ENCODE assay signal across 8 mouse cellular contexts in genomic region chr2:84797833-84798492, GRCm38 (mm10). TPM values are rescaled to one million over a fixed set of nuclear protein-coding genes. Genes with fewer than 3 reads are reported as not detected.
DNase-seq lines count a peak whose midpoint lies in the region; ATAC-seq and TF ChIP-seq lines count a peak whose summit lies in the region.

No protein-coding gene starts in this region.

- TF ChIP-seq CTCF in kidney, postnatal 0 days (IDR thresholded peaks at IDR 0.05; ENCODE audit: low read depth) = peak; percentile 83
- peak; percentile 85 for TF ChIP-seq CTCF in liver, adult 2 months (IDR thresholded peaks at IDR 0.05; ENCODE audit: low read depth, low read length)

- peaks cover 71% of the 10 kb centered on the region for H3K4me1 ChIP-seq in erythroblast, embryonic 14.5 days (ENCODE audit: control insufficient read depth)
- H3K4me1 ChIP-seq in heart, embryonic 13.5 days = peaks cover 13% of the 10 kb centered on the region
- no peaks in the 10 kb centered on the region for H3K4me1 ChIP-seq in kidney, postnatal 0 days (replicated peaks; ENCODE audit: insufficient read depth, low read length)
- H3K4me1 ChIP-seq in liver, adult 2 months (ENCODE audit: control insufficient read depth, insufficient read depth, low read length) = peaks cover 16% of the 10 kb centered on the region

- H3K27ac ChIP-seq in heart, embryonic 13.5 days (replicated peaks) = peak overlapping the region; percentile 82
- peak overlapping the region; percentile 70; the same call in 1 of the 2 replicates for H3K27ac ChIP-seq in kidney, postnatal 0 days
- peak overlapping the region; percentile 81 for H3K27ac ChIP-seq in liver, adult 2 months (replicated peaks; ENCODE audit: insufficient read depth, low read depth, low read length)

- H3K9ac ChIP-seq in heart, embryonic 13.5 days = peak overlapping the region; percentile 86
- no peak overlapping the region for H3K9ac ChIP-seq in kidney, postnatal 0 days (ENCODE audit: low read depth, low read length)
- H3K9ac ChIP-seq in liver, adult 2 months (ENCODE audit: low read depth, low read length) = peak overlapping the region; percentile 62

- peaks cover 9% of the 10 kb centered on the region; the same call in 1 of the 2 replicates for H3K79me2 ChIP-seq in liver, adult 2 months (ENCODE audit: control insufficient read depth, insufficient read depth, low read length)

- no peak for ATAC-seq in heart, embryonic 13.5 days (ENCODE audit: extremely low read depth, insufficient number of reproducible peaks, low FRiP score, low TSS enrichment)
- peak; percentile 67 for ATAC-seq in kidney, postnatal 0 days (replicated peaks; ENCODE audit: low FRiP score, low read depth)
- 0 out of 2 replicates have a peak, but pooled peaks have one; percentile 42 for ATAC-seq in monocyte, adult 5-6 weeks (replicated peaks; ENCODE audit: insufficient number of reproducible peaks, low FRiP score, low TSS enrichment, poor library complexity, severe bottlenecking)

- peak overlapping the region; percentile 86 for H3K4me3 ChIP-seq in erythroblast, embryonic 14.5 days (replicated peaks)
- peak overlapping the region; percentile 73 for H3K4me3 ChIP-seq in heart, embryonic 13.5 days
- H3K4me3 ChIP-seq in kidney, postnatal 0 days (replicated peaks; ENCODE audit: low read depth, low read length) = peak overlapping the region; percentile 67
- H3K4me3 ChIP-seq in liver, adult 2 months (ENCODE audit: insufficient read depth, low read depth, low read length) = peak overlapping the region; percentile 57

- H3K9me3 ChIP-seq in erythroblast, embryonic 14.5 days (ENCODE audit: control insufficient read depth, low read length) = peaks cover 23% of the 10 kb centered on the region
- peaks cover 19% of the 10 kb centered on the region; the same call in 1 of the 2 replicates for H3K9me3 ChIP-seq in heart, embryonic 13.5 days
- no peaks in the 10 kb centered on the region for H3K9me3 ChIP-seq in kidney, postnatal 0 days (replicated peaks; ENCODE audit: low read length)

- H3K4me2 ChIP-seq in heart, embryonic 13.5 days = peak overlapping the region; percentile 98
- H3K4me2 ChIP-seq in kidney, postnatal 0 days (ENCODE audit: low read length) = peak overlapping the region; percentile 97

- peaks cover 45% of the 10 kb centered on the region for H3K36me3 ChIP-seq in erythroblast, embryonic 14.5 days (ENCODE audit: control insufficient read depth)
- H3K36me3 ChIP-seq in heart, embryonic 13.5 days = peaks cover 4% of the 10 kb centered on the region; the same call in 1 of the 2 replicates
- no peaks in the 10 kb centered on the region for H3K36me3 ChIP-seq in kidney, postnatal 0 days (ENCODE audit: insufficient read depth, low read length)
- H3K36me3 ChIP-seq in liver, adult 2 months (ENCODE audit: control insufficient read depth, insufficient read depth, low read length) = 0 out of 2 replicates have a peak, but pooled peaks cover 1% of the 10 kb centered on the region

- 12% methylated on average over 13 of the region's 13 CpGs for WGBS in heart, embryonic 13.5 days
- WGBS in kidney, postnatal 0 days = 13% methylated on average over 13 of the region's 13 CpGs
- 10% methylated on average over 13 of the region's 13 CpGs for WGBS in liver, adult 2 months

- H3K27me3 ChIP-seq in erythroblast, embryonic 14.5 days (ENCODE audit: control insufficient read depth) = no peaks in the 10 kb centered on the region
- no peaks in the 10 kb centered on the region for H3K27me3 ChIP-seq in heart, embryonic 13.5 days (replicated peaks)
- no peaks in the 10 kb centered on the region for H3K27me3 ChIP-seq in kidney, postnatal 0 days (ENCODE audit: insufficient read depth, low read length)
- no peaks in the 10 kb centered on the region for H3K27me3 ChIP-seq in liver, adult 2 months (ENCODE audit: control insufficient read depth, insufficient read depth, low read length)

- peak; percentile 83 for DNase-seq in CD4-positive, CD25-positive, alpha-beta regulatory T cell, adult 2 months (ENCODE audit: low read depth, low spot score)
- DNase-seq in brain, embryonic 18.5 days (ENCODE audit: low read depth, low spot score) = peak; percentile 43
- DNase-seq in kidney, postnatal 0 days (ENCODE audit: low spot score) = peak; percentile 92
- DNase-seq in liver, adult 2 months (ENCODE audit: extremely low read depth, low read depth, low spot score) = peak; percentile 66
- DNase-seq in spleen, postnatal 4 days (ENCODE audit: low spot score in 2 of 2) = peak; percentile 86 to 92

- no peak for TF ChIP-seq POLR2A in liver, adult 2 months (IDR thresholded peaks at IDR 0.05; ENCODE audit: extremely low read depth, insufficient read depth, low read length)

RNA-seq across cellular contexts. Expression of gene Ube2l6, which starts 0.7 kb away (rescaled TPM):
- 9.9 and 22.9 TPM in 2 replicates for polyA plus RNA-seq in erythroblast, embryonic 14.5 days (2012)
- polyA plus RNA-seq in heart, embryonic 13.5 days (2015; fragmentation: Nextera tagmentation; extraction: Ambion mirVana) = 92.5 and 114 TPM in 2 replicates
- polyA plus RNA-seq in kidney, postnatal 0 days (2015; fragmentation: Nextera tagmentation; extraction: Ambion mirVana) = 30.5 and 33.9 TPM in 2 replicates
- 42.4 and 44.3 TPM in 2 replicates for total RNA-seq in liver, adult 2 months (2014; rRNA removed)
- 99.8 and 106 TPM in 2 replicates for polyA plus RNA-seq in liver, adult 2 months (2012; rRNA removed)
- 19.2 to 64.4 TPM (median 43.8 TPM) in 3 replicates for total RNA-seq in monocyte, adult 5-6 weeks (2017)

RNA-seq across cellular contexts. Expression of gene Serping1, which starts 22.7 kb away (rescaled TPM):
- not detected in 2 replicates for polyA plus RNA-seq in erythroblast, embryonic 14.5 days (2012)
- polyA plus RNA-seq in heart, embryonic 13.5 days (2015; fragmentation: Nextera tagmentation; extraction: Ambion mirVana) = 38.8 and 40.2 TPM in 2 replicates
- 140 and 156 TPM in 2 replicates for polyA plus RNA-seq in kidney, postnatal 0 days (2015; fragmentation: Nextera tagmentation; extraction: Ambion mirVana)
- 298 and 437 TPM in 2 replicates for total RNA-seq in liver, adult 2 months (2014; rRNA removed)
- polyA plus RNA-seq in liver, adult 2 months (2012; rRNA removed) = 979 and 1,033 TPM in 2 replicates
- not detected in 3 replicates for total RNA-seq in monocyte, adult 5-6 weeks (2017)

RNA-seq across cellular contexts. Expression of gene Smtnl1, which starts 24.5 kb away (rescaled TPM):
- polyA plus RNA-seq in erythroblast, embryonic 14.5 days (2012) = 0.08 and 0.09 TPM in 2 replicates
- 0.24 and 0.27 TPM in 2 replicates for polyA plus RNA-seq in heart, embryonic 13.5 days (2015; fragmentation: Nextera tagmentation; extraction: Ambion mirVana)
- polyA plus RNA-seq in kidney, postnatal 0 days (2015; fragmentation: Nextera tagmentation; extraction: Ambion mirVana) = 0.36 and 0.37 TPM in 2 replicates
- 0.18 TPM in 1 of 2 replicates, not detected in the other for total RNA-seq in liver, adult 2 months (2014; rRNA removed)
- polyA plus RNA-seq in liver, adult 2 months (2012; rRNA removed) = not detected in 2 replicates
- not detected in 3 replicates for total RNA-seq in monocyte, adult 5-6 weeks (2017)

RNA-seq across cellular contexts. Expression of gene Timm10, which starts 28.8 kb away (rescaled TPM):
- 0.90 and 0.99 TPM in 2 replicates for polyA plus RNA-seq in erythroblast, embryonic 14.5 days (2012)
- 72.3 and 89.1 TPM in 2 replicates for polyA plus RNA-seq in heart, embryonic 13.5 days (2015; fragmentation: Nextera tagmentation; extraction: Ambion mirVana)
- 63.6 and 71.1 TPM in 2 replicates for polyA plus RNA-seq in kidney, postnatal 0 days (2015; fragmentation: Nextera tagmentation; extraction: Ambion mirVana)
- 36.1 and 36.4 TPM in 2 replicates for total RNA-seq in liver, adult 2 months (2014; rRNA removed)
- polyA plus RNA-seq in liver, adult 2 months (2012; rRNA removed) = 45.8 and 52.2 TPM in 2 replicates
- total RNA-seq in monocyte, adult 5-6 weeks (2017) = 11.3 to 21.0 TPM (median 16.2 TPM) in 3 replicates

RNA-seq across cellular contexts. Expression of gene Slc43a1, which starts 40.7 kb away (rescaled TPM):
- polyA plus RNA-seq in erythroblast, embryonic 14.5 days (2012) = 20.3 and 29.2 TPM in 2 replicates
- polyA plus RNA-seq in heart, embryonic 13.5 days (2015; fragmentation: Nextera tagmentation; extraction: Ambion mirVana) = 16.1 and 17.1 TPM in 2 replicates
- polyA plus RNA-seq in kidney, postnatal 0 days (2015; fragmentation: Nextera tagmentation; extraction: Ambion mirVana) = 8.3 and 8.5 TPM in 2 replicates
- 7.2 and 10.0 TPM in 2 replicates for total RNA-seq in liver, adult 2 months (2014; rRNA removed)
- polyA plus RNA-seq in liver, adult 2 months (2012; rRNA removed) = 8.9 and 12.1 TPM in 2 replicates
- 0.29 to 0.32 TPM in 2 of 3 replicates, not detected in the other for total RNA-seq in monocyte, adult 5-6 weeks (2017)

Comparison
In these comparisons a context has a peak if more than half of its experiments do, and no peak if none do; other contexts are left out.
1. RNA of gene Serping1, which starts 22.7 kb away (polyA plus RNA-seq): 979 to 1,033 TPM in liver, adult 2 months, 140 to 156 TPM in kidney, postnatal 0 days and 38.8 to 40.2 TPM in heart, embryonic 13.5 days; not detected in erythroblast, embryonic 14.5 days; every median in the first group is over 10 times any median in the second.
2. Peak in every context shown above with its lines, with median percentiles within 50 percentile points of each other: DNase-seq, H3K4me3 ChIP-seq and H3K27ac ChIP-seq.